Mouse (Mus musculus): ENCODE data around the gene Vmn1r115. TPM values are rescaled to one million over a fixed set of nuclear protein-coding genes. Genes with fewer than 3 reads are reported as not detected.
"Not testable (repeated sequence)": the region's sequence is repeated elsewhere in the genome, so short reads cannot be mapped to it uniquely, and the experiment has no call there.

The Vmn1r115 gene
- total RNA-seq (2021), result not detected
- long read RNA-seq, experiment 1, result 0 reads
- long read RNA-seq, experiment 2, result 0 reads

DNA sequence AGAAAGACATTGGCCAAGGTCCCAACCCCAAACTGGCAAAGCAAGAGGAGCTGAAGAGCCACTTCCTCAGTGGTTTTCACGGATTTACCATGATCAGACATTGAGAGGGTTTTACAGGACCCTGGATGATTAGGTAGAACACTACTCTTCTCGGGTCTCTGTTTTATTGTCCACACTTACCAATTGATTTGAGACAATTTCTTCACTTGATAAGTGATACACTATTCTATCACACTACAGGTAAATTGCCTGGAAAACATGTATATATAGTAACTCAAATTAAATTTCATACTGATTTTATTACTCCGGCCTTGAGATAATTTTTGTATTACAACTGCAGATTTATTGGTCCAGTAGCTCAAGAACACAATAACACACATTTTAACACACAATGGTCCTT is at the start of gene Vmn1r115:
Vmn1r115 (minus strand) TSS at position 101 of the 400 bp plus-strand sequence.
- DNase-seq (ENCODE audit: low spot score in 2 of 2), result not testable (repeated sequence)

DNA sequence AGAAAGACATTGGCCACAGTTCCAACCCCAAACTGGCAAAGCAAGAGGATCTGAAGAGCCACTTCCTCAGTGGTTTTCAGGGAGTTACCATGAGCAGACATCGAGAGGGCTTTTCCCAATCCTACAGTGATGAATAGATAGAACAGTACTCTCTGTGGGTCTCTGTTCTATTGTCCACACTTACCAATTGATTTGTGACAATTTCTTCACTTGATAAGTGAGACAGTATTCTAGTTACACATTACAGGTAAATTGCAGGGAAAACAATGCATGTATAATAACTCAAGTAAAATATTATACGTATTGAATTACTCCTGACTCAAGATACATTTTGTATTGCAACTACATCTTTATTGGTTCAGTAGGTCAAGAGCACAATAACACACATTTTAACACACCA is 39.2 kb upstream of the Vmn1r115 start, which contains the start of gene Vmn1r117:
Vmn1r117 (minus strand) TSS at position 101 of the 400 bp plus-strand sequence.
- DNase-seq (ENCODE audit: low spot score in 2 of 2), result not testable (repeated sequence)

DNA sequence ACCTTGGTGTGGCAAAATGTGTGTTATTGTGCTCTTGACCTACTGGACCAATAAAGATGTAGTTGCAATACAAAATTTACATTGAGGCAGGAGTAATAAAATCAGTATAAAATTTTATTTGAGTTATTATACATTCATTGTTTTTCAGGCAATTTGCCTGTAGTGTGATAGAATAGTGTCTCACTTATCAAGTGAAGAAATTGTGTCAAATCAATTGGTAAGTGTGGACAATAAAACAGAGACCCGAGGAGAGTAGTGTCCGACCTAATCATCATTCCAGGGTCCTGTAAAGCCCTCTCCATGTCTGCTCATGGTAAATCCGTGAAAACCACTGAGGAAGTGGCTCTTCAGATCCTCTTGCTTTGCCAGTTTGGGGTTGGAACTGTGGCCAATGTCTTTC is 27.2 kb upstream of the Vmn1r115 start, which contains the start of gene Vmn1r116:
Vmn1r116 (plus strand) TSS at position 301 of the 400 bp plus-strand sequence.
- not testable (repeated sequence) for DNase-seq (ENCODE audit: low spot score in 2 of 2)

DNA sequence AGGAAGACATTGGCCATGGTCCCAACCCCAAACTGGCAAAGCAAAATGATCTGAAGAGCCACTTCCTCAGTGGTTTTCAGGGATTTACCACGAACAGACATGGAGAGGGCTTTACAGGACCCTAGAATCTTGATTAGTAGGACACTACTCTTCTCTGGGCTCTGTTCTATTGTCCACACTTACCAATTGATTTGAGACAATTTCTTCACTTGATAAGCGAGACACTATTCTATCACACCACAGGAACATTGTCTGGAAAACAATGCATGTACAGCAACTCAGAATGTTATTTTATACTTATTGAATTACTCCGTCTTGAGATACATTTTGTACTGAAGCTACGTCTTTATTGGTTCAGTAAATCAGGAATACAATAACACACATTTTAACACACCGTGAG is 32.7 kb downstream of the Vmn1r115 start, which contains the start of gene Vmn1r114:
Vmn1r114 (minus strand) TSS at position 101 of the 400 bp plus-strand sequence.
- DNase-seq (ENCODE audit: low spot score in 2 of 2), result not testable (repeated sequence)

Other genes starting within 250 kb of the Vmn1r115 start
- gene Gm4513, start 246.0 kb downstream of the Vmn1r115 start, total RNA-seq (2021), result not detected
- not detected for gene Vmn1r107, start 176.1 kb downstream of the Vmn1r115 start, total RNA-seq (2021)
- gene Vmn1r111, start 141.8 kb downstream of the Vmn1r115 start, total RNA-seq (2021), result not detected
- not detected for gene Gm10668, start 114.4 kb downstream of the Vmn1r115 start, total RNA-seq (2021)
- gene Vmn1r112, start 73.8 kb downstream of the Vmn1r115 start, total RNA-seq (2021), result not detected
- not detected for gene Vmn1r113, start 57.7 kb downstream of the Vmn1r115 start, total RNA-seq (2021)
- not detected for gene Vmn1r114, start 32.8 kb downstream of the Vmn1r115 start, total RNA-seq (2021)
- gene Vmn1r116, start 27.3 kb upstream of the Vmn1r115 start, total RNA-seq (2021), result not detected
- gene Vmn1r117, start 39.1 kb upstream of the Vmn1r115 start, total RNA-seq (2021), result not detected
- not detected for gene Vmn1r118, start 67.4 kb upstream of the Vmn1r115 start, total RNA-seq (2021)
- not detected for gene Vmn1r119, start 167.5 kb upstream of the Vmn1r115 start, total RNA-seq (2021)
- gene Vmn1r120, start 208.8 kb upstream of the Vmn1r115 start, total RNA-seq (2021), result not detected